8 mouse cellular contexts compared by ENCODE assay signal in genomic region chr2:67332211-67332610, GRCm38 (mm10).
DNase-seq lines count a peak whose midpoint lies in the region; ATAC-seq and TF ChIP-seq lines count a peak whose summit lies in the region.

No protein-coding gene starts in this region.

- H3K36me3 ChIP-seq in intestine, embryonic 15.5 days, result no peaks in the 10 kb centered on the region

- in situ Hi-C loops in Patski (cut with MboI; ENCODE audit: low pct_unique_long_range_greater_than_20kb), result no loop called here

- CTCF ChIA-PET in Patski (lab: Charles Lee), result no interaction called here

- H3K4me2 ChIP-seq in intestine, embryonic 15.5 days (replicated peaks), result no peak overlapping the region

- H3K27ac ChIP-seq in intestine, embryonic 15.5 days, result no peak overlapping the region

- DNase-seq in frontal cortex, postnatal 14 days (ENCODE audit: low spot score in 2 of 2), result peak; percentile 6
- DNase-seq in Patski (ENCODE audit: low read depth, low spot score), result no peak
- DNase-seq in gastrocnemius, postnatal 36 days, result peak; percentile 12 to 41
- peak; percentile 5 for DNase-seq in layer of hippocampus, adult 9-11 months
- no peak for DNase-seq in thymus, adult 18-20 months

- no peak for TF ChIP-seq CTCF in Patski (IDR thresholded peaks at IDR 0.05)

- no peaks in the 10 kb centered on the region for H3K4me1 ChIP-seq in intestine, embryonic 15.5 days (replicated peaks)

- no peaks in the 10 kb centered on the region for H3K9me3 ChIP-seq in intestine, embryonic 15.5 days

- intact Hi-C loops in gastrocnemius, postnatal 36 days (cut with DNase I), result no loop called here

- H3K9ac ChIP-seq in intestine, embryonic 15.5 days, result no peak overlapping the region

- H3K4me3 ChIP-seq in intestine, embryonic 15.5 days (replicated peaks), result no peak overlapping the region

- ATAC-seq in frontal cortex, adult (ENCODE audit: low TSS enrichment), result no peak
- peak; percentile 57 for ATAC-seq in Patski
- ATAC-seq in intestine, embryonic 15.5 days, result no peak
- no peak for ATAC-seq in monocyte, adult 5-6 weeks (replicated peaks; ENCODE audit: insufficient number of reproducible peaks, low FRiP score, low TSS enrichment, poor library complexity, severe bottlenecking)

- POLR2A ChIA-PET in Patski (lab: Charles Lee), result interaction anchor here (0.7 kb wide), 2 partner anchors 53 to 148 kb away, joined by 3 to 6 read pairs; no protein-coding TSS in a partner anchor

- WGBS in intestine, embryonic 15.5 days, result 62% methylated on average over 2 of the region's 2 CpGs

- H3K27me3 ChIP-seq in Patski, result peaks cover 13% of the 10 kb centered on the region
- no peaks in the 10 kb centered on the region for H3K27me3 ChIP-seq in intestine, embryonic 15.5 days (replicated peaks)

Comparison
In these comparisons a context has a peak if more than half of its experiments do, and no peak if none do; other contexts are left out.
1. DNase-seq: peak in frontal cortex, postnatal 14 days (2 of 2), gastrocnemius, postnatal 36 days (2 of 2) and layer of hippocampus, adult 9-11 months (single experiment); none in Patski (single experiment) and thymus, adult 18-20 months (0 of 2).